Mouse (Mus musculus): ENCODE results near the gene Map1s. TPM values are rescaled to one million over a fixed set of nuclear protein-coding genes. Genes with fewer than 3 reads are reported as not detected.

Map1s gene
- total and polyA plus RNA-seq, 3 experiments: 9.5 to 51.4 (median 30.9) TPM

DNA sequence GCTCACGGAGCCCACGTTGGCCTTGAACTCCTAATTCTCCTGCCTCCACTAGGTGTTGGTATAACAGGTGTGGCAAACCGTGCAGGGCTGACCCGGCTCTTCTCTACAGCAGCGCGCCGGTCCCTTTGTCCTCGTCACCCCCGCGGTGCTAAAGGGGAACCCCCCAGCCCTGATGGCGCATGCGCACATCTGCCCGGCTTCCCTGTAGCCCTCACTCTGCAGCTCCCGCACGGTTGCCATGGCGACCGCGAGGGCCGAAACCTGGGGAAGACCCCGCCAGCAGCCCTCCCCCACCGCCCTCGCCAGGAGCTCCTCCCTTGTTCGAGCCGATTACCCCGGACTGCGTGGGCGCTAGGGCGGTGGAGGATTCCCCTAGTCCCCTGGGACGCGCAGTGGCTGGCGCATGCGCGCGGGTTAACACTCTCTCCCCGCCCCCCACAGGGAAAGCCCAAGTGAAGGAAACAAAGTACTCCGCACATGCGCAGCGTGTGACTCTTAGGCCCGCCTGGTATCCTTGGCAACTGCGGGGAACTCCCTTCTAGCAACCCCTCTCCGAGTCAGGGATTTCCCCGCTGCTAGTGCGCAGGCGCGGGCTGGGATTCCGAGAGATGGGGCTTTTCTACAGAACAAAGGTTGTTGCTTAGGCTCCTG is 40.3 kb upstream of the Map1s start (continued):
- TF ChIP-seq CHD1 (IDR thresholded peaks at IDR 0.05; ENCODE audit: low read depth, low read length): no peak
- TF ChIP-seq UBTF (IDR thresholded peaks at IDR 0.05; ENCODE audit: low read depth, low read length): no peak

DNA sequence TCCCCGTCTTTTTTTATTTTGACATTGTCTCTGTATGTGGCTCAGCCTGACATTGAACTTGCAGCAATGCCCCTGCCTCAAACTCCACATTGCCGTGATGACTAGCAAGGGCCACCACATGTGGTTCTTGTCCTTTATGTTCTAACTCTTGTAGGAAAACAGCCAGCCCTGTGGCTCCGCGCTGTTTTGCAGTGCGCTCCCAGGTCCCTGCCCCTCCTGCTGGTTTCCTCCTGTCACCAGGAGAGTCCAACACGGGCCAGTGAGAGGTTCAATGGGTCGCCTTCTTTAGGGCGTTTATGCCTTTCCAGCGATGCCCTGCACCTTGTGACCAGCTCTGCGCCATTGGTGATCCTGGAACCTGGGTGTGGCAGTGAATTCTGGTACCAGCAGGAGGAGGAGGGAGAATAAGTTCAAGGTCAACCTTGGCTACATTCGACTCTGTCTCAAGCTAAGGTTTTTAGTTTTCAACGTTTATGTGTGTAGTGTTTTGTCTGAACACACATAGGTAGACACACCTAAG is 39.7 kb upstream of the Map1s start:
- TF ChIP-seq PAX5 (IDR thresholded peaks at IDR 0.05; ENCODE audit: low read length) (no peak), MAZ (IDR thresholded peaks at IDR 0.05; ENCODE audit: low read depth, low read length) (0 out of 2 replicates have a peak, but pooled peaks have one; percentile 0)
- H3K27me3 ChIP-seq (replicated peaks): peaks cover 39% of the 10 kb centered on the region
- no peaks in the 10 kb centered on the region for H3K79me2 ChIP-seq (replicated peaks; ENCODE audit: control insufficient read depth, extremely low read depth, insufficient read depth, poor library complexity, severe bottlenecking)
- no peak for DNase-seq (ENCODE audit: extremely low read depth)
- peak overlapping the region; percentile 77; the same call in 1 of the 2 replicates for H3K4me2 ChIP-seq (ENCODE audit: insufficient read depth, low read depth, poor library complexity, severe bottlenecking)
- peaks cover 12 to 55% of the 10 kb centered on the region in 2 experiments for H3K4me1 ChIP-seq (ENCODE audit: control insufficient read depth in 1 of 2, insufficient read depth in 2 of 2)
- H3K9ac ChIP-seq (ENCODE audit: insufficient read depth, low read depth): no peak overlapping the region
- peaks cover 14 to 36% of the 10 kb centered on the region in 2 experiments for H3K36me3 ChIP-seq (replicated peaks in 1 of 2; ENCODE audit: control insufficient read depth in 1 of 2, insufficient read depth in 1 of 2, low read length in 1 of 2)
- peak overlapping the region in 1 of 3 experiments; percentile 20 for H3K4me3 ChIP-seq (replicated peaks in 1 of 3; ENCODE audit: low read depth in 2 of 3, low read length in 2 of 3, poor library complexity in 1 of 3)
- dilution Hi-C loops (cut with MboI; ENCODE audit: extremely low pct_ligation_motif_present, extremely low pct_unique_long_range_greater_than_20kb, low sequenced_read_pairs): no loop called here
- no peak overlapping the region for H3K27ac ChIP-seq (ENCODE audit: insufficient read depth, low read depth)
- no peaks in the 10 kb centered on the region for H3K9me3 ChIP-seq (replicated peaks; ENCODE audit: low read length)
- in situ Hi-C loops (cut with MboI; ENCODE audit: low pct_ligation_motif_present, low pct_unique_long_range_greater_than_20kb, low sequenced_read_pairs): no loop called here

DNA sequence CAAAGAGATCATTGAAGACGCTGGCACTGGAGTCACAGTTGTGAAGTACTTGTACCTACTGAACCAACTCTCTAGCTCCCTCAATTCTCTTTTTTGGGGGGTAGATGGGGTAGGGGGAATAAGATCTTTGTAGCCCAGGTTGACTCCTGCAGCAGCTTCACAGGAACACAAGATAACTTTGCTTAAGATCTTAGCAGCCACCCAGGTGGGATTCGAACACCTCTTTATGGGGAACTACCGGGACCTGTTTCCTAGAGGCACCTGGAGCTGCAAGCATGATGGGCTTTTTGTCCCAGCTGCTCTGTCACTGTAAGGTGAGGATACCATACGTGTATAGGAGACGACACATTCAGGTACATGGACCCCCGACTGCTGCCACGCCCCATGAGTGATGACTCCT is 39.2 kb upstream of the Map1s start:
- Histone ChIP-seq H3K79me2 (replicated peaks; ENCODE audit: control insufficient read depth, extremely low read depth, insufficient read depth, poor library complexity, severe bottlenecking) (no peaks in the 10 kb centered on the region), H3K9ac (ENCODE audit: insufficient read depth, low read depth) (no peak overlapping the region), H3K9me3 (replicated peaks; ENCODE audit: low read length) (no peaks in the 10 kb centered on the region), H3K4me2 (ENCODE audit: insufficient read depth, low read depth, poor library complexity, severe bottlenecking) (no peak overlapping the region), H3K27ac (ENCODE audit: insufficient read depth, low read depth) (no peak overlapping the region), H3K4me1 (ENCODE audit: control insufficient read depth in 1 of 2, insufficient read depth in 2 of 2) (peaks cover 14 to 59% of the 10 kb centered on the region in 2 experiments), H3K27me3 (replicated peaks) (peaks cover 35% of the 10 kb centered on the region), H3K4me3 (replicated peaks in 1 of 3; ENCODE audit: low read depth in 2 of 3, low read length in 2 of 3, poor library complexity in 1 of 3) (no peak overlapping the region), H3K36me3 (replicated peaks in 1 of 2; ENCODE audit: control insufficient read depth in 1 of 2, insufficient read depth in 1 of 2, low read length in 1 of 2) (peaks cover 14 to 41% of the 10 kb centered on the region in 2 experiments)
- in situ Hi-C loops (cut with MboI; ENCODE audit: low pct_ligation_motif_present, low pct_unique_long_range_greater_than_20kb, low sequenced_read_pairs) (no loop called here), dilution Hi-C loops (cut with MboI; ENCODE audit: extremely low pct_ligation_motif_present, extremely low pct_unique_long_range_greater_than_20kb, low sequenced_read_pairs) (no loop called here)
- TF ChIP-seq CHD1 (IDR thresholded peaks at IDR 0.05; ENCODE audit: low read depth, low read length): no peak
- TF ChIP-seq TBP (conservative IDR thresholded peaks at IDR 0.05; ENCODE audit: low read depth, low read length): no peak
- no peak for TF ChIP-seq NELFE (IDR thresholded peaks at IDR 0.05; ENCODE audit: low read depth, low read length)
- TF ChIP-seq RCOR1 (conservative IDR thresholded peaks at IDR 0.05; ENCODE audit: low read depth, low read length): no peak
- TF ChIP-seq JUN (IDR thresholded peaks at IDR 0.05; ENCODE audit: insufficient read depth, low read depth, low read length): no peak
- no peak for TF ChIP-seq POLR2A (IDR thresholded peaks at IDR 0.05; ENCODE audit: low read depth, low read length)
- no peak for TF ChIP-seq ZKSCAN1 (IDR thresholded peaks at IDR 0.05; ENCODE audit: borderline replicate concordance, low read depth, low read length)
- no peak for TF ChIP-seq HCFC1 (IDR thresholded peaks at IDR 0.05; ENCODE audit: low read depth, low read length)
- TF ChIP-seq E2F4 (IDR thresholded peaks at IDR 0.05; ENCODE audit: insufficient replicate concordance, low read depth, low read length): no peak
- TF ChIP-seq MAFK (IDR thresholded peaks at IDR 0.05; ENCODE audit: insufficient replicate concordance, low read length): no peak
- TF ChIP-seq POLR2AphosphoS2 (IDR thresholded peaks at IDR 0.05; ENCODE audit: low read depth, low read length): no peak
- TF ChIP-seq SMC3 (IDR thresholded peaks at IDR 0.05; ENCODE audit: low read depth, low read length): no peak
- TF ChIP-seq EP300 (IDR thresholded peaks at IDR 0.05; ENCODE audit: low read length): no peak
- DNase-seq (ENCODE audit: extremely low read depth): no peak
